Mouse (Mus musculus) large intestine, adult 2 months (tissue): ENCODE measurements around the gene Kank4. TPM values are rescaled to one million over a fixed set of nuclear protein-coding genes. Genes with fewer than 3 reads are reported as not detected.
"Not testable (repeated sequence)": the region's sequence is repeated elsewhere in the genome, so short reads cannot be mapped to it uniquely, and the experiment has no call there.

Source experiments
- DNase-seq: peaks from one replicate; pipeline ENCODE4 v3.0.0-alpha.2; 2012; ENCODE audit warnings: low read depth, low spot score
- WGBS: fragments of 180-500 bp; shearing (Covaris S2); methylation state at CpG from one replicate; pipeline ENCODE4 v1.1.7; 2018; 5-methylcytosine and 5-hydroxymethylcytosine counted together
- polyA plus RNA-seq: library from polyadenylated mRNA; depleted of rRNA; stranded (reverse); fragments of >200 nt; gene quantifications from 2 replicates; pipeline ENCODE4 v1.2.3, GENCODE M21; 2012; rRNA removed

Gene Kank4
- polyA plus RNA-seq, 1 experiment = 0.33 TPM

- DNase-seq = no peak
- 25% methylated on average over 29 of the region's 29 CpGs for WGBS
Measured at GRCm38 (mm10) chr4:98726590-98727237, 90.6 kb downstream of the Kank4 start, which contains the start of gene L1td1. TSS of gene L1td1 (plus strand) at chr4:98726734.

GRCm38 (mm10) chr4:98725439-98725838 is 91.9 kb downstream of the Kank4 start:
- WGBS = 41% methylated on average over 4 of the region's 4 CpGs
- no peak for DNase-seq

- not testable (repeated sequence) for DNase-seq
- 85% methylated on average over 1 of the region's 1 CpGs for WGBS
Measured at GRCm38 (mm10) chr4:98724682-98725081, 92.7 kb downstream of the Kank4 start.

- peak; percentile 14 for DNase-seq
Measured at GRCm38 (mm10) chr4:98722454-98722853, 94.9 kb downstream of the Kank4 start.

GRCm38 (mm10) chr4:98718547-98718917 is 98.8 kb downstream of the Kank4 start:
- 90% methylated on average over 10 of the region's 10 CpGs for WGBS
- DNase-seq = no peak

More at GRCm38 (mm10) chr4:98722454-98722853, 94.9 kb downstream of the Kank4 start:
- 15% methylated on average over 8 of the region's 8 CpGs for WGBS

- 87% methylated on average over 17 of the region's 17 CpGs for WGBS
- DNase-seq = no peak
Measured at GRCm38 (mm10) chr4:98717735-98718546, 99.4 kb downstream of the Kank4 start.

- 95% methylated on average over 8 of the region's 8 CpGs for WGBS
- no peak for DNase-seq
Measured at GRCm38 (mm10) chr4:98710891-98711290, 106.4 kb downstream of the Kank4 start.

Other genes starting within 250 kb of the Kank4 start
- gene L1td1, start 90.8 kb downstream of the Kank4 start, polyA plus RNA-seq = not detected in 2 replicates
- not detected in 2 replicates for gene I0C0044D17Rik, start 6.3 kb upstream of the Kank4 start, polyA plus RNA-seq
- gene Usp1, start 106.3 kb upstream of the Kank4 start, polyA plus RNA-seq = 14.7 and 29.3 TPM in 2 replicates
- gene Angptl3, start 213.4 kb upstream of the Kank4 start, polyA plus RNA-seq = not detected in 2 replicates